ENCODE assay signal across 23 mouse cellular contexts in genomic region chr1:192312998-192313397, GRCm38 (mm10).
DNase-seq lines count a peak whose midpoint lies in the region; ATAC-seq lines count a peak whose summit lies in the region.
"Had no signal": no experiment of that assay in that cellular context is flagged by ENCODE, and none has a peak within 500 bp of the region (broad histone marks: within the 10 kb centered on the region; RNA-seq: fewer than 3 reads in every experiment).

No protein-coding gene starts in this region.

- no peak overlapping the region for H3K4me3 ChIP-seq in limb, embryonic 12.5 days (replicated peaks)
- no peak overlapping the region for H3K4me3 ChIP-seq in limb, embryonic 10.5 days
- H3K4me3 ChIP-seq in midbrain, embryonic 14.5 days (replicated peaks; ENCODE audit: low read depth, low read length): no peak overlapping the region
- H3K4me3 ChIP-seq in midbrain, embryonic 13.5 days (replicated peaks): no peak overlapping the region
- H3K4me3 ChIP-seq in neural tube, embryonic 13.5 days: no peak overlapping the region
- H3K4me3 ChIP-seq: forebrain, embryonic 13.5 days; gastrocnemius, adult 2 months; hindbrain, embryonic 15.5 days; megakaryocyte, embryonic 14.5 days; myocyte had no signal

- peaks cover 19% of the 10 kb centered on the region for H3K4me1 ChIP-seq in limb, embryonic 12.5 days (replicated peaks)
- H3K4me1 ChIP-seq in limb, embryonic 10.5 days: peaks cover 14% of the 10 kb centered on the region
- H3K4me1 ChIP-seq in midbrain, embryonic 14.5 days (ENCODE audit: control insufficient read depth, insufficient read depth, low read length): peaks cover 10% of the 10 kb centered on the region; the same call in 1 of the 2 replicates
- peaks cover 19% of the 10 kb centered on the region for H3K4me1 ChIP-seq in midbrain, embryonic 13.5 days (replicated peaks)
- peaks cover 23% of the 10 kb centered on the region for H3K4me1 ChIP-seq in neural tube, embryonic 13.5 days (replicated peaks)
- H3K4me1 ChIP-seq: megakaryocyte, embryonic 14.5 days had no signal

- H3K27me3 ChIP-seq in limb, embryonic 12.5 days: no peaks in the 10 kb centered on the region
- H3K27me3 ChIP-seq in limb, embryonic 10.5 days (ENCODE audit: low read depth, poor library complexity, severe bottlenecking): no peaks in the 10 kb centered on the region
- no peaks in the 10 kb centered on the region for H3K27me3 ChIP-seq in midbrain, embryonic 14.5 days (ENCODE audit: control insufficient read depth, insufficient read depth, low read length)
- no peaks in the 10 kb centered on the region for H3K27me3 ChIP-seq in midbrain, embryonic 13.5 days
- H3K27me3 ChIP-seq in neural tube, embryonic 13.5 days: no peaks in the 10 kb centered on the region
- H3K27me3 ChIP-seq: forebrain, embryonic 13.5 days; hindbrain, embryonic 15.5 days; megakaryocyte, embryonic 14.5 days had no signal

- peak; percentile 80; the same call in 1 of the 2 replicates for ATAC-seq in limb, embryonic 12.5 days (ENCODE audit: insufficient number of reproducible peaks, insufficient read depth, low FRiP score, low TSS enrichment, low read depth)
- ATAC-seq in midbrain, embryonic 14.5 days (ENCODE audit: low FRiP score, low TSS enrichment): no peak
- no peak for ATAC-seq in midbrain, embryonic 13.5 days
- no peak for ATAC-seq in neural tube, embryonic 13.5 days (ENCODE audit: low read depth)

- no peak overlapping the region for H3K9ac ChIP-seq in limb, embryonic 12.5 days (replicated peaks)
- H3K9ac ChIP-seq in midbrain, embryonic 14.5 days (replicated peaks; ENCODE audit: low read length): no peak overlapping the region
- no peak overlapping the region for H3K9ac ChIP-seq in midbrain, embryonic 13.5 days (replicated peaks)
- no peak overlapping the region for H3K9ac ChIP-seq in neural tube, embryonic 13.5 days
- H3K9ac ChIP-seq: hindbrain, embryonic 15.5 days had no signal

- DNase-seq in embryo, embryonic 10.5 days (ENCODE audit: low spot score): peak; percentile 19
- DNase-seq in embryo, embryonic 9.5 days (ENCODE audit: extremely low spot score): no peak
- DNase-seq in limb, embryonic 10.5 days (ENCODE audit: low spot score): no peak
- DNase-seq in midbrain, embryonic 14.5 days: peak; percentile 30
- no peak for DNase-seq in ovary, postnatal 14 days (ENCODE audit: low spot score)
- DNase-seq: adrenal gland, postnatal 10 days; cerebellum, adult 9-11 months; gastrocnemius, adult 2 months; kidney, adult 2 months; kidney, postnatal 14 days; layer of hippocampus, postnatal 36 days; liver; right cerebral cortex, adult 18-20 months; right cerebral cortex, postnatal 4 days; thymus, postnatal 14 days had no signal

- H3K36me3 ChIP-seq in limb, embryonic 12.5 days: no peaks in the 10 kb centered on the region
- no peaks in the 10 kb centered on the region for H3K36me3 ChIP-seq in limb, embryonic 10.5 days
- H3K36me3 ChIP-seq in midbrain, embryonic 14.5 days (ENCODE audit: control insufficient read depth, insufficient read depth, low read length): no peaks in the 10 kb centered on the region
- H3K36me3 ChIP-seq in midbrain, embryonic 13.5 days: no peaks in the 10 kb centered on the region
- no peaks in the 10 kb centered on the region for H3K36me3 ChIP-seq in neural tube, embryonic 13.5 days
- H3K36me3 ChIP-seq: hindbrain, embryonic 15.5 days had no signal

- H3K4me2 ChIP-seq in limb, embryonic 12.5 days: no peak overlapping the region
- H3K4me2 ChIP-seq in midbrain, embryonic 14.5 days (ENCODE audit: low read length): no peak overlapping the region
- H3K4me2 ChIP-seq in midbrain, embryonic 13.5 days (replicated peaks): no peak overlapping the region
- H3K4me2 ChIP-seq in neural tube, embryonic 13.5 days: no peak overlapping the region
- H3K4me2 ChIP-seq: forebrain, embryonic 13.5 days; heart, embryonic 11.5 days; hindbrain, embryonic 15.5 days had no signal

- no peak overlapping the region for H3K27ac ChIP-seq in limb, embryonic 12.5 days
- no peak overlapping the region for H3K27ac ChIP-seq in limb, embryonic 10.5 days
- no peak overlapping the region; the same call in 1 of the 2 replicates for H3K27ac ChIP-seq in midbrain, embryonic 14.5 days (replicated peaks; ENCODE audit: low read depth, low read length)
- H3K27ac ChIP-seq in midbrain, embryonic 13.5 days: no peak overlapping the region
- peak overlapping the region; percentile 33; the same call in 1 of the 2 replicates for H3K27ac ChIP-seq in neural tube, embryonic 13.5 days (replicated peaks)
- H3K27ac ChIP-seq: forebrain, embryonic 13.5 days; gastrocnemius, adult 2 months had no signal

- 0 out of 2 replicates have a peak, but pooled peaks cover 4% of the 10 kb centered on the region for H3K9me3 ChIP-seq in limb, embryonic 12.5 days
- H3K9me3 ChIP-seq in limb, embryonic 10.5 days (replicated peaks): no peaks in the 10 kb centered on the region
- no peaks in the 10 kb centered on the region for H3K9me3 ChIP-seq in midbrain, embryonic 14.5 days (ENCODE audit: control insufficient read depth, low read length)
- H3K9me3 ChIP-seq in midbrain, embryonic 13.5 days: no peaks in the 10 kb centered on the region
- 0 out of 2 replicates have a peak, but pooled peaks cover 3% of the 10 kb centered on the region for H3K9me3 ChIP-seq in neural tube, embryonic 13.5 days
- H3K9me3 ChIP-seq: hindbrain, embryonic 15.5 days had no signal

- 51% methylated on average over 4 of the region's 4 CpGs for WGBS in limb, embryonic 12.5 days
- WGBS in limb, embryonic 10.5 days: 86% methylated on average over 4 of the region's 4 CpGs
- 61% methylated on average over 4 of the region's 4 CpGs for WGBS in midbrain, embryonic 14.5 days
- WGBS in midbrain, embryonic 13.5 days: 54% methylated on average over 4 of the region's 4 CpGs
- 32% methylated on average over 4 of the region's 4 CpGs for WGBS in neural tube, embryonic 13.5 days

Comparison
In these comparisons a context has a peak if more than half of its experiments do, and no peak if none do; other contexts are left out.
1. DNase-seq: peak in embryo, embryonic 10.5 days (single experiment) and midbrain, embryonic 14.5 days (single experiment); none in embryo, embryonic 9.5 days (single experiment), limb, embryonic 10.5 days (single experiment) and ovary, postnatal 14 days (single experiment).